Mouse (Mus musculus): Measurements from ENCODE around the gene Pnmal1. TPM values are rescaled to one million over a fixed set of nuclear protein-coding genes. Genes with fewer than 3 reads are reported as not detected.

Pnmal1 gene
- polyA plus RNA-seq, 1 experiment: not detected

- no peak for TF ChIP-seq GATA1 (IDR thresholded peaks at IDR 0.05; ENCODE audit: low read length)
Observed at GRCm38 (mm10) chr7:16999233-16999632, 39.8 kb downstream of the Pnmal1 start.

GRCm38 (mm10) chr7:16999650-17000049, 40.2 kb downstream of the Pnmal1 start:
- TF ChIP-seq GATA1 (IDR thresholded peaks at IDR 0.05; ENCODE audit: low read length): no peak

- TF ChIP-seq GATA1 (IDR thresholded peaks at IDR 0.05; ENCODE audit: low read length): no peak
Observed at GRCm38 (mm10) chr7:17002375-17003195, 43.1 kb downstream of the Pnmal1 start.

GRCm38 (mm10) chr7:17003230-17003960, 43.9 kb downstream of the Pnmal1 start:
- no peak for TF ChIP-seq GATA1 (IDR thresholded peaks at IDR 0.05; ENCODE audit: low read length)

GRCm38 (mm10) chr7:17004716-17005115, 45.2 kb downstream of the Pnmal1 start:
- no peak for TF ChIP-seq GATA1 (IDR thresholded peaks at IDR 0.05; ENCODE audit: low read length)

GRCm38 (mm10) chr7:17007300-17007699, 47.8 kb downstream of the Pnmal1 start:
- no peak for TF ChIP-seq GATA1 (IDR thresholded peaks at IDR 0.05; ENCODE audit: low read length)

GRCm38 (mm10) chr7:17009326-17010009, 50.0 kb downstream of the Pnmal1 start:
- no peak for TF ChIP-seq GATA1 (IDR thresholded peaks at IDR 0.05; ENCODE audit: low read length)

GRCm38 (mm10) chr7:17010010-17010347, 50.5 kb downstream of the Pnmal1 start:
- TF ChIP-seq GATA1 (IDR thresholded peaks at IDR 0.05; ENCODE audit: low read length): no peak

- TF ChIP-seq GATA1 (IDR thresholded peaks at IDR 0.05; ENCODE audit: low read length): no peak
Observed at GRCm38 (mm10) chr7:17011909-17012590, 52.6 kb downstream of the Pnmal1 start.

Other genes starting within 250 kb of the Pnmal1 start
- not detected in 2 replicates for gene Ceacam9, start 237.8 kb upstream of the Pnmal1 start, polyA plus RNA-seq (2012)
- 642 and 939 TPM in 2 replicates for gene Ap2s1, start 221.3 kb upstream of the Pnmal1 start, polyA plus RNA-seq (2012)
- 19.9 and 22.4 TPM in 2 replicates for gene Slc1a5, start 178.3 kb upstream of the Pnmal1 start, polyA plus RNA-seq (2012)
- gene Strn4, start 143.8 kb upstream of the Pnmal1 start, polyA plus RNA-seq (2012): 136 and 156 TPM in 2 replicates
- 49.0 and 51.5 TPM in 2 replicates for gene Fkrp, start 142.9 kb upstream of the Pnmal1 start, polyA plus RNA-seq (2012)
- gene Prkd2, start 116.8 kb upstream of the Pnmal1 start, polyA plus RNA-seq (2012): 16.1 and 29.6 TPM in 2 replicates
- 0.23 and 0.45 TPM in 2 replicates for gene Dact3, start 84.4 kb upstream of the Pnmal1 start, polyA plus RNA-seq (2012)
- not detected in 2 replicates for gene Gng8, start 67.9 kb upstream of the Pnmal1 start, polyA plus RNA-seq (2012)
- 1.4 and 1.7 TPM in 2 replicates for gene Ptgir, start 53.2 kb upstream of the Pnmal1 start, polyA plus RNA-seq (2012)
- gene Calm3, start 35.6 kb upstream of the Pnmal1 start, polyA plus RNA-seq (2012): 1,990 and 2,185 TPM in 2 replicates
- gene Pnmal2, start 15.0 kb upstream of the Pnmal1 start, polyA plus RNA-seq (2012): not detected in 2 replicates
- gene Gm42372, start 23.4 kb downstream of the Pnmal1 start, polyA plus RNA-seq (2012): not detected in 2 replicates
- 5.6 and 6.8 TPM in 2 replicates for gene Ccdc8, start 33.0 kb downstream of the Pnmal1 start, polyA plus RNA-seq (2012)
- 155 and 165 TPM in 2 replicates for gene Ppp5c, start 68.2 kb downstream of the Pnmal1 start, polyA plus RNA-seq (2012)
- 177 and 202 TPM in 2 replicates for gene Hif3a, start 102.7 kb downstream of the Pnmal1 start, polyA plus RNA-seq (2012)
- not detected in 2 replicates for gene Psg16, start 114.4 kb downstream of the Pnmal1 start, polyA plus RNA-seq (2012)
- gene Ceacam3, start 190.6 kb downstream of the Pnmal1 start, polyA plus RNA-seq (2012): not detected in 2 replicates
- gene Psg29, start 243.8 kb downstream of the Pnmal1 start, polyA plus RNA-seq (2012): not detected in 2 replicates

Data from G1E-ER4 (cell line).